Mouse (Mus musculus): Measurements from ENCODE around the gene Zc3h4.

- TF ChIP-seq CTCF (IDR thresholded peaks at IDR 0.05; ENCODE audit: control insufficient read depth, insufficient read depth, insufficient read length) (no peak), MYOD1 (IDR thresholded peaks at IDR 0.05; ENCODE audit: control insufficient read depth, insufficient read length, low read depth) (no peak), CEBPB (IDR thresholded peaks at IDR 0.05; ENCODE audit: low read depth) (no peak), USF1 (IDR thresholded peaks at IDR 0.05; ENCODE audit: low read depth) (no peak)
These were observed 3.2 kb upstream of the Zc3h4 start for GRCm38 (mm10) chr7:16397465-16397864.
